Mouse (Mus musculus) v-Abl transformed pro-B cells (cell line): ENCODE data around the gene Trip6.

Source experiments
- in situ Hi-C, 2 experiments: fragments of 400-800 bp; cut with MboI; formaldehyde crosslinking; loops; one replicate each; pipeline ENCODE4 v1.15.1; 2025; ENCODE audit not compliant: unreplicated experiment in 2 of 2

Trip6 gene

DNA sequence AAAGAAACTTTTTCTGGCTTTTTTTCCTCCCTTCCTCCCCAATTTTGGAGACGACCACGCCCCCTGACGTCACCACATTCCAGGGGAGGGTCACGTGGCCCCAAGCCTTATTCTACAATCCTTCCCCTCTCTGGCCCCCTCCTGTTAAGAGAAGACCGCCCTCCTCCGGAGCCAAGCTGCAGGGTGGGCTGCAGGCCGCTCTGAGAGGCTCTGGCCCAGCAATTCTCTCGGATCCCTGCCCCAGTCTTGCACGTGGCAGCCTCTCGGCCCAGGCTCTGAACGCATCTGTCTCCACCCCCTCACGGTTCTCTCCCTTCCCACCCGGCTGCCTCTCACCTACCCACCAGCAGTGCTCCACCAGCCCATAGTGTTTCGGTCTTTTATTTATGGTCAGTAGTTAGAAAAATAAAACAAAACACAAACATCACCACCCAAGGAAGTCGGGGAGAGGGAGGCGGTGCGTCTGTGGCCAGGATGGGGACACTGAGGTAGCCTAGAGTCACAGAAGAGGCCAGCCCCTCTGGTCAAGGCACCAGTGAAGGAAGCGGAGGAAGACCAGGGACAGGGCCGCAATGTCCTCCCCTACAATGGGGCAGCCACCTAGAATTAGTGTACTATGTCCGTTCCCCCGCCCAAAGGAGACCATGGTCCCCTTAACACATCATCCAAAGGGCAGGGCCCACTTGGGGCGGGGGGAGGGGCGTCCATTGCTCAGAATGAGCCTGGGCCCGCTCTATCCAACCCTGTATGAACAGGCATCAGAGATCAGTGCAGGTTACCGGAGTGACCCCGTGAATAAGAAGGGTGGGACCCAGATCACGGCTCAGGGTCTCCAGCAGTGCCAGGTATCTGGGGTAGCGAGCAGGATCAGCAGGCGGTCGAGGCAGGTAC, at the start of gene Trip6:
Gene Trip6 (minus strand): TSS at position 212 of the 891 bp plus-strand sequence.
- in situ Hi-C loops: loop anchor here in 1 of 2 experiments (10.0 kb wide), 1 partner anchor 470 kb away; the partner anchor contains the start of genes Mepce and Zcwpw1

GRCm38 (mm10) chr5:137358382-137358781, 44.2 kb upstream of the Trip6 start:
- in situ Hi-C loops: no loop called here

DNA sequence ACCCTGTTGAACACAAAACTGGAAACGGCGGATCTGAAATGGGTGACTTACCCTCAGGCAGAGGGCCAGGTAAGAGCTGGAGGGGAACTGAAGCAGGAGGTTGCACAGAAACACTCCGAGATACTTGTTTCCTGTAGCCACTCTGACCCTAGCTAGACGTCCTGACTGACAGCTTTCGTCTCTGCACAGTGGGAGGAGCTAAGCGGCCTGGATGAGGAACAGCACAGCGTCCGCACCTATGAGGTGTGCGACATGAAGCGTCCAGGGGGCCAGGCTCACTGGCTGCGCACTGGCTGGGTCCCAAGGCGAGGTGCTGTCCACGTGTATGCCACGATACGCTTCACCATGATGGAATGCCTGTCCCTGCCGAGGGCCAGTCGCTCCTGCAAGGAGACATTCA, 39.9 kb upstream of the Trip6 start:
- in situ Hi-C loops: no loop called here

DNA sequence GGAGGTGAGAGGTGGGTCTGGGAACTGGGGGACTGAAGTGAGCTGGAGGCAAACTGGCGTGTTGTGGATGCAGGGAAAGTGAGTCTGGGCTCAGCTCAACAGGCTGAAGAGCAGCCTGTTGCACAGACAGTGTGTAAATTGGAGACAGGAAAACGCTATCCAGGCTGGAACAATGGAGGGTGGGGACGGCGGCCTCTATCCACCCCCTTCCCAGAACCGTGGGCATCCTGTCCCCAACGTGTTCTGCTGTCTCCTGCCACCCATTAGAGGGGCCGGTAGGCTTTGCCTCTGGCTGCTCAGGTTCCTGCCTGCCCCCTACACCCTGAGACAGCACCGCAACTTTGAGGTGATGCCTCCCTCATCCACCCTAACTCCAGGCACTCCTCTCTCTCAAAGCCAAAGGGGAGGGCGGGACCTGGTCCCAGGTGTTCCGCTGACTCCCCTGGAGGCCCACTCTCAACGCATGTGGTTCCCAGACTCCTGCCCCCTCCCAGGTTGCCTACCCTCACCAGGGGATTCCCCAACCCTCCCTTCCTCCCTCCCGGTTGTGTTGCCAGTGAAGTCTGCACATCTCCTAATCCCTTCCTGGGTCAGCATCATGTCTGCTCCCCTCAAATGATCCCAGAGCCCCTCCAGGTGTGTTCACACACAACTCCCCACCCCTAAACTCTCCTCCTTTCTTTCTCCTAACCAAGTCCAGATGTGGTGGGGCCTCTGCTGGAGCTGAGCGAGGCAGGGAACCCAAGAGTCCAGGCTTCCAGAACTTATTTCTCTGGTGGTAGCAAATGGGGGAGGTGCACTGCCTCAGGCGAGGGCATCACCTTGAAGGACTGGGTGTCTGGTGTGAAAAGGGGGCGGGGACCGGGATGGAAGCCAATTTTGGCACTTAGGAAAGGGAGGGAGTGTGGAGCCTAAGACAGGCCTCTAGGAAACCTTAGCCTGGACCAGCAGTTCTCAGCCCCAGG, 38.1 kb upstream of the Trip6 start:
- in situ Hi-C loops: no loop called here

DNA sequence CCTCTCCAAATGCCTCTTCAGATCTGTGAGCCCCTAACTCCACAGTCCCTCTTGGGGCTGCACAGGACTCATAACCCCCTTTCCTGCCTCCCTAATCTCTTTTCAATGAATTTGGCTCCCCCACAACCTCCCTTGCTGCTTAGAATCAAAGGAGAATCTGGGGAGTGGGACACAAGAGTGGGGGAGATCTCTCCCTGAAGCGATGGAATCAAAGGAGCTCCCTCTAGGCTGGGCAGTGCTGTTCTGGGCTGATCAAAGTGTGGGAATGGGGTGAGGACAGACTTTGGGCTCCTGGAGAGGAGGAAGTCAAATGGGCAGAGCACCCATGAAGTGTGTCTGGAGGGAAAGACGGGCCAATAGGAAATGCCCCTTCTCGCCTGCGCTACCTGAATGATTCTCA, 37.2 kb upstream of the Trip6 start:
- in situ Hi-C loops: no loop called here

DNA sequence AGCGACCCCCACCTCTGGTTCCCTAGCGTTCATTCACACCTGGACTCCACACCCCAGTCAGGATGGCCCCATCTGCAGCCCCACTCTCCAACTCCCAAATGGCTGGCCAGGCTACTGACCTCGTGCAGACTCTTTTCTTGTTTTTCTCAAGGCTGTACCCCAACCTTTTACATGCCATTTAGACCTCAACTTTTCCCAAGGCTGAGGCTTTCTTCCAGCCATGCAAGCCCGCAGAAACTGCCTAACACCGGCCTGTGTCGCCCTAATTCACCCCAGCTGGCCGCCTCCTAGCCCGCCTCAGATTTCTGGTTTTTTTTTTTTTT, 36.8 kb upstream of the Trip6 start:
- in situ Hi-C loops: no loop called here

- in situ Hi-C loops: no loop called here
Measured at GRCm38 (mm10) chr5:137350205-137351057, 36.2 kb upstream of the Trip6 start.

GRCm38 (mm10) chr5:137349384-137350204, 35.4 kb upstream of the Trip6 start, which contains the start of gene Ephb4:
Gene Ephb4 (plus strand): TSS chr5:137350109.
- in situ Hi-C loops: no loop called here

DNA sequence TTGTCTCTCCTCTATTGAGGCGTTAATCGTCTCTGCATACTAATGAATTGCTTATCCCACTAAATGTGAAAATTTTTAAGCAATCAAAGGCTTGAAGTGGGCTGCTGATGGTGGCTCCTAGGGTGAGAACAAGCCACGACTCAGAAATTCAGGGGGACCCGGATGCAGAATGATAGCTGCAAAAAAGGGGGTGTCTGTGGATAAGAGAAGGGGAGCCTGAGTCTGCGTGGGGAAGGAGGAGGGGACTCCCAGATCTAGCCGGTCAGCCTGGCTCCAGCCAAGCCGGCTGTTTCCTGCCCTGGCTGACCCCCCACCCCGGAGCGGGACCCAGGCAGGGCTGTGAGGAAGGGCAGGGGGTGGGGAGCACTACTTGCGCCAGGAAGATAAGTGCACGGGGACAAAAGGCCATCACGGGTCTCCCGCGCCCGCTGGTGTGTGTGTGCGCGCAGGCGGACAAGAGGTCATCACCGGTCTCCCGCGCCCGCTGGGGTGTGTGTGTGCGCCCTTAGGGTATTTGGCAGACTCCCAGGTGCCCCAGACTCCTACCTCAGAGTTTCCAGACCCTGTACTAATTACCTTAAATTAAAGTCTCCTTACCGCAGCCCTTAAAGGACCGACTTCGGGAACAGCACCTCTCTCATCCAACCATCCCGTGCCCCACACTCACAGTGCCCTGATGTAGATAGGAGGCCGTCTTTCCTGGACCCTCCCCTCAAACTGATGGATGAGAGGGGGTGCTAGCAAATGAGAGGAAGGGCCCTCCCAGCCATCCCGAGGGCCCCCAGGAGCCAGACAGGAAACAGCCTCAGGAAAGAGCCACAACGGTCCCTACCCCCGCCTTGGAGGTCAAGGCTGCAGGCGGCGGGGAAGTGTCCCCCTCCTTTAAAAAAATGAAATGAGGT, 34.5 kb upstream of the Trip6 start:
- in situ Hi-C loops: no loop called here

DNA sequence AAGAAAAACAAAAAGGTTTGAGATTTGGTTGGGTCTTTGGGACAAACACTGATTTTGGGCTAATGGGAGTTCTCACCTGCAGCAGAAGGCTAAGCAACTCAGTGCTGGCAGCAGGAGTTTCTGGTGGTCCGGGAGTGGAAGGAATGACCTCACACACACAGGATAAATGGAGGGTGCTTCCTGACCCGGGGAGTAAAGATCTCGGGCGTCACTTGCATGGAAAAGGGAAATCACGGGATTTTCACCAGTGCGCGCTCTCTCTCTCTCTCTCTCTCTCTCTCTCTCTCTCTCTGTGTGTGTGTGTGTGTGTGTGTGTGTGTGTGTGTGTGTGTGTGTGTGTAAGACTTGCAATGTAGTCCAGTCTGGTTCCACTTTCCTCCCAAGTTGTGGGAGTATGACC, 33.7 kb upstream of the Trip6 start:
- in situ Hi-C loops: no loop called here

DNA sequence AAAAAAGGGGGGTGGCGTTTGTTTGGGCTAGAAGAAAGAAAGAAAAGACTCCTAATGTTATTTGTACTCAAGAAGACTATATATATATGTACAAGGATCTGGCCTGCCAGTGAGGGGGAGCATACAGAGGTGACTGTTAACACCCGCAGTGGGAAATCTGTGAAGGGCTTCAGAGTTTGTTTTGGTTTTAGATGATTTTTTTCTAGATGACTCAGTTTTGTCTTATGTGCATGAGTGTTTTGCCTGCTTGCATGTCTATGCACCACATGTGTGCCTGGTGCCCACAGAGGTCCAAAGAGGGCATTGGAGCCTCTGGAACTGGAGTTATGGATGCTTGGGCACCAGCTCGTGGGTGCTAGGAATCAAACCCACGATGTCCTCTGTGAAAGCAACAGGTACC, 32.8 kb upstream of the Trip6 start:
- in situ Hi-C loops: no loop called here

DNA sequence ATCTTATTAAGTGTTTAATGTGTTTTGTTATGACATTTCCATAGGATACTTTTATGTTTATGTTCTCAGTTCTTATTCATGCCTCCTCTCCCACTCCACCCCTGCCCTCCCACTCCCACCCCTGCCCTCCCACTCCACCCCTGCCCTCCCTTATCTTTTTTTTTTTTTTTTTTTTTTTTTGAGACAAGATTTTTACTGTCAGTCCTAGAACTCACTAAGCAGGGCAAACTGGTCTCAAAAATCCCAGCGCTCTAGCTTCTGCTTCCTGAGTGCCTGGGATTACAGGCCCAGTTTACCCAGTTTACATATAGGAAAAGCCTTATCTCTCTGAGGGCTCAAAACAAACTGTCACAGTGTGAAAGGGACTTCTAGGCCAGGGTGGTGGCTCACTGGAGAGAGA, 32.2 kb upstream of the Trip6 start:
- in situ Hi-C loops: no loop called here

- in situ Hi-C loops: no loop called here
Measured at GRCm38 (mm10) chr5:137345821-137346220, 31.6 kb upstream of the Trip6 start.

- in situ Hi-C loops: loop anchor here in 1 of 2 experiments (5.0 kb wide), 1 partner anchor 43 kb away; no protein-coding TSS in a partner anchor
Measured at GRCm38 (mm10) chr5:137343869-137344268, 29.7 kb upstream of the Trip6 start.

DNA sequence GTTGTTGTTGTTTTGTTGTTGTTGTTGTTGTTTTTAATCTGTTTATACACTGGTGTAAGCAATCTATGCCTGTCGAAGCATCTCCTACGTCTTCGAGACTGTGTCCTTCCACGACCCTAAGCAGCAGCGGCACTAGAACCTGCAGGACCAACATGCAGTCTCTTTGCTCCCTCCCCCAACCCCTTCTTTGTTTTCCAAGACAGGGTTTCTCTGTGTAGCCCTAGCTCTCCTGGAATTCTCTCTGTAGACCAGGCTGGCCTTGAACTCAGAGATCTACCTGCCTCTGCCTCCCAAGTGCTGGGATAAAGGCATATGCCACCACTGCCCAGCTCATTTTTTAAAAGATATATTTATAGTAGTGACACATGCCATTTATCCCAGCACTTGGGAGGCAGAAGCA, 29.2 kb upstream of the Trip6 start:
- in situ Hi-C loops: loop anchor here in 1 of 2 experiments (5.0 kb wide), 1 partner anchor 44 kb away; no protein-coding TSS in a partner anchor

GRCm38 (mm10) chr5:137342407-137343012, 28.3 kb upstream of the Trip6 start:
- in situ Hi-C loops: loop anchor here in 1 of 2 experiments (5.0 kb wide), 1 partner anchor 45 kb away; no protein-coding TSS in a partner anchor

- in situ Hi-C loops: loop anchor here in 1 of 2 experiments (5.0 kb wide), 1 partner anchor 47 kb away; no protein-coding TSS in a partner anchor
Measured at GRCm38 (mm10) chr5:137340222-137340621, 26.0 kb upstream of the Trip6 start.
